Mouse (Mus musculus) limb, embryonic 13.5 days (tissue): ENCODE measurements at regions not wholly inside any gene's neighbourhood (a gene's known extent, or its start where the extent isn't known, plus 50 kb on each side); places are given as distances from the start of the nearest gene placed in this dataset.
A peak's percentile ranks its signal among the peaks of the same experiment; 100 is the strongest.

Experiments used
- ATAC-seq: fragments of 200-750 bp; cut with Nextera tagmentation; 2 replicates; pipeline ENCODE4 v1.8.0; 2017; ENCODE audit warnings: low read depth, moderate number of reproducible peaks, moderate TSS enrichment; ENCODE audit not compliant: low FRiP score
- H3K27ac ChIP-seq: fragments of 300-500 bp; sonication (generic); 2 replicates; pipeline ENCODE4 v1.5.1; 2015; ENCODE audit warnings: inconsistent platforms, mild to moderate bottlenecking, moderate library complexity
- H3K27me3 ChIP-seq: fragments of 300-500 bp; sonication (generic); 2 replicates; pipeline ENCODE4 v1.6.1; 2015; ENCODE audit warnings: mild to moderate bottlenecking, inconsistent platforms
- H3K36me3 ChIP-seq: fragments of 300-500 bp; sonication (generic); 2 replicates; pipeline ENCODE4 v1.6.1; 2015; ENCODE audit warnings: inconsistent platforms, mild to moderate bottlenecking, moderate library complexity
- H3K4me1 ChIP-seq: fragments of 300-500 bp; sonication (generic); 2 replicates; pipeline ENCODE4 v1.6.1; 2015; ENCODE audit warnings: inconsistent platforms
- H3K4me2 ChIP-seq: fragments of 300-500 bp; sonication (generic); replicated peaks from 2 replicates; pipeline ENCODE4 v1.6.1; 2015; ENCODE audit warnings: inconsistent platforms, mild to moderate bottlenecking, moderate library complexity
- H3K4me3 ChIP-seq: fragments of 300-500 bp; sonication (generic); 2 replicates; pipeline ENCODE4 v1.5.1; 2015; ENCODE audit warnings: moderate library complexity, mild to moderate bottlenecking, inconsistent platforms
- H3K9ac ChIP-seq: fragments of 300-500 bp; sonication (generic); 2 replicates; pipeline ENCODE4 v1.6.1; 2015; ENCODE audit warnings: mild to moderate bottlenecking, inconsistent platforms
- H3K9me3 ChIP-seq: fragments of 300-500 bp; sonication (generic); 2 replicates; pipeline ENCODE4 v1.6.1; 2016; ENCODE audit warnings: inconsistent platforms
- WGBS: fragments of 180-500 bp; shearing (Covaris S2); methylation state at CpG from one replicate; pipeline ENCODE4 v1.1.7; 2015; 5-methylcytosine and 5-hydroxymethylcytosine counted together

GRCm38 (mm10) chr17:88116321-88116720, 51.2 kb upstream of the Fbxo11 start:
- Histone ChIP-seq H3K4me1 (peaks cover 9% of the 10 kb centered on the region), H3K27me3 (no peaks in the 10 kb centered on the region), H3K4me3 (no peak overlapping the region), H3K4me2 (no peak overlapping the region), H3K36me3 (no peaks in the 10 kb centered on the region), H3K9me3 (no peaks in the 10 kb centered on the region), H3K27ac (no peak overlapping the region), H3K9ac (no peak overlapping the region)
- ATAC-seq, result no peak
- 88% methylated on average over 4 of the region's 4 CpGs for WGBS

GRCm38 (mm10) chr17:88118714-88119113, 53.6 kb upstream of the Fbxo11 start:
- Histone ChIP-seq H3K9me3 (no peaks in the 10 kb centered on the region), H3K4me3 (no peak overlapping the region), H3K4me1 (no peaks in the 10 kb centered on the region), H3K4me2 (no peak overlapping the region), H3K9ac (no peak overlapping the region), H3K27me3 (no peaks in the 10 kb centered on the region), H3K27ac (no peak overlapping the region), H3K36me3 (no peaks in the 10 kb centered on the region)
- no peak for ATAC-seq
- WGBS, result 82% methylated on average over 4 of the region's 4 CpGs

- Histone ChIP-seq H3K9ac (no peak overlapping the region), H3K4me3 (no peak overlapping the region), H3K9me3 (no peaks in the 10 kb centered on the region), H3K27me3 (no peaks in the 10 kb centered on the region), H3K27ac (no peak overlapping the region), H3K36me3 (no peaks in the 10 kb centered on the region), H3K4me1 (no peaks in the 10 kb centered on the region), H3K4me2 (no peak overlapping the region)
- ATAC-seq, result no peak
- WGBS, result 80% methylated on average over 3 of the region's 3 CpGs
Observed at GRCm38 (mm10) chr17:88123711-88124110, 58.6 kb upstream of the Fbxo11 start.

GRCm38 (mm10) chr17:88127126-88127525, 62.0 kb upstream of the Fbxo11 start:
- Histone ChIP-seq H3K27me3 (no peaks in the 10 kb centered on the region), H3K36me3 (no peaks in the 10 kb centered on the region), H3K4me2 (no peak overlapping the region), H3K9me3 (no peaks in the 10 kb centered on the region), H3K4me1 (no peaks in the 10 kb centered on the region), H3K9ac (no peak overlapping the region), H3K27ac (no peak overlapping the region), H3K4me3 (no peak overlapping the region)
- no peak for ATAC-seq
- WGBS, result 77% methylated on average over 2 of the region's 2 CpGs

- H3K27me3 ChIP-seq, result no peaks in the 10 kb centered on the region
- no peaks in the 10 kb centered on the region for H3K9me3 ChIP-seq
- H3K9ac ChIP-seq, result no peak overlapping the region
- 0 out of 2 replicates have a peak, but pooled peaks cover 4% of the 10 kb centered on the region for H3K4me1 ChIP-seq
- ATAC-seq, result no peak
- no peak overlapping the region for H3K27ac ChIP-seq
- H3K36me3 ChIP-seq, result no peaks in the 10 kb centered on the region
- no peak overlapping the region for H3K4me2 ChIP-seq
- no peak overlapping the region for H3K4me3 ChIP-seq
- WGBS, result 68% methylated on average over 4 of the region's 4 CpGs
Observed at GRCm38 (mm10) chr17:88131297-88131696, 66.2 kb upstream of the Fbxo11 start.

- H3K4me1 ChIP-seq, result 0 out of 2 replicates have a peak, but pooled peaks cover 4% of the 10 kb centered on the region
- no peaks in the 10 kb centered on the region for H3K27me3 ChIP-seq
- no peak for ATAC-seq
- H3K4me3 ChIP-seq, result no peak overlapping the region
- H3K27ac ChIP-seq, result no peak overlapping the region
- no peak overlapping the region for H3K9ac ChIP-seq
- no peak overlapping the region for H3K4me2 ChIP-seq
- H3K9me3 ChIP-seq, result no peaks in the 10 kb centered on the region
- no peaks in the 10 kb centered on the region for H3K36me3 ChIP-seq
- 79% methylated on average over 5 of the region's 5 CpGs for WGBS
Observed at GRCm38 (mm10) chr17:88131980-88132379, 66.9 kb upstream of the Fbxo11 start.

GRCm38 (mm10) chr17:88132601-88133346, 67.7 kb upstream of the Fbxo11 start:
- H3K27me3 ChIP-seq, result no peaks in the 10 kb centered on the region
- ATAC-seq, result no peak
- WGBS, result 67% methylated on average over 23 of the region's 23 CpGs
- no peak overlapping the region for H3K4me2 ChIP-seq
- H3K9ac ChIP-seq, result no peak overlapping the region
- 0 out of 2 replicates have a peak, but pooled peaks cover 4% of the 10 kb centered on the region for H3K4me1 ChIP-seq
- H3K27ac ChIP-seq, result no peak overlapping the region
- H3K9me3 ChIP-seq, result no peaks in the 10 kb centered on the region
- H3K4me3 ChIP-seq, result no peak overlapping the region
- H3K36me3 ChIP-seq, result no peaks in the 10 kb centered on the region

- ATAC-seq, result no peak
- H3K27ac ChIP-seq, result no peak overlapping the region
- no peak overlapping the region for H3K4me3 ChIP-seq
- H3K4me2 ChIP-seq, result no peak overlapping the region
- no peak overlapping the region for H3K9ac ChIP-seq
- H3K4me1 ChIP-seq, result 0 out of 2 replicates have a peak, but pooled peaks cover 4% of the 10 kb centered on the region
- no peaks in the 10 kb centered on the region for H3K36me3 ChIP-seq
- no peaks in the 10 kb centered on the region for H3K27me3 ChIP-seq
- H3K9me3 ChIP-seq, result no peaks in the 10 kb centered on the region
- 95% methylated on average over 2 of the region's 2 CpGs for WGBS
Observed at GRCm38 (mm10) chr17:88134546-88134945, 69.5 kb upstream of the Fbxo11 start.

GRCm38 (mm10) chr17:88141538-88141937, 76.4 kb upstream of the Fbxo11 start:
- H3K27ac ChIP-seq, result no peak overlapping the region
- peak overlapping the region; percentile 49 for H3K4me2 ChIP-seq
- no peak for ATAC-seq
- peak overlapping the region; percentile 24; the same call in 1 of the 2 replicates for H3K4me3 ChIP-seq
- H3K9ac ChIP-seq, result no peak overlapping the region
- no peaks in the 10 kb centered on the region for H3K27me3 ChIP-seq
- no peaks in the 10 kb centered on the region for H3K9me3 ChIP-seq
- H3K4me1 ChIP-seq, result peaks cover 10% of the 10 kb centered on the region; the same call in 1 of the 2 replicates
- WGBS, result 25% methylated on average over 12 of the region's 12 CpGs
- H3K36me3 ChIP-seq, result no peaks in the 10 kb centered on the region

- H3K4me1 ChIP-seq, result peaks cover 14% of the 10 kb centered on the region; the same call in 1 of the 2 replicates
- H3K4me3 ChIP-seq, result peak overlapping the region; percentile 24; the same call in 1 of the 2 replicates
- H3K36me3 ChIP-seq, result no peaks in the 10 kb centered on the region
- no peak for ATAC-seq
- H3K27ac ChIP-seq, result no peak overlapping the region
- 29% methylated on average over 8 of the region's 8 CpGs for WGBS
- peak overlapping the region; percentile 49 for H3K4me2 ChIP-seq
- no peaks in the 10 kb centered on the region for H3K9me3 ChIP-seq
- H3K27me3 ChIP-seq, result no peaks in the 10 kb centered on the region
- no peak overlapping the region for H3K9ac ChIP-seq
Observed at GRCm38 (mm10) chr17:88142003-88142402, 76.9 kb upstream of the Fbxo11 start.

- H3K36me3 ChIP-seq, result no peaks in the 10 kb centered on the region
- 82% methylated on average over 3 of the region's 3 CpGs for WGBS
- no peak overlapping the region for H3K4me3 ChIP-seq
- no peak overlapping the region for H3K4me2 ChIP-seq
- H3K9ac ChIP-seq, result no peak overlapping the region
- no peaks in the 10 kb centered on the region for H3K9me3 ChIP-seq
- no peak for ATAC-seq
- H3K4me1 ChIP-seq, result peaks cover 14% of the 10 kb centered on the region; the same call in 1 of the 2 replicates
- H3K27me3 ChIP-seq, result no peaks in the 10 kb centered on the region
- H3K27ac ChIP-seq, result no peak overlapping the region
Observed at GRCm38 (mm10) chr17:88142809-88143208, 77.7 kb upstream of the Fbxo11 start.

GRCm38 (mm10) chr17:88143378-88143943, 78.4 kb upstream of the Fbxo11 start:
- Histone ChIP-seq H3K4me2 (no peak overlapping the region), H3K36me3 (no peaks in the 10 kb centered on the region), H3K27ac (peak overlapping the region; percentile 33; the same call in 1 of the 2 replicates), H3K9me3 (no peaks in the 10 kb centered on the region), H3K4me1 (peaks cover 14% of the 10 kb centered on the region; the same call in 1 of the 2 replicates), H3K9ac (no peak overlapping the region), H3K27me3 (no peaks in the 10 kb centered on the region), H3K4me3 (no peak overlapping the region)
- no peak for ATAC-seq
- 79% methylated on average over 3 of the region's 3 CpGs for WGBS
